Mouse (Mus musculus): Measurements from ENCODE around the gene Mybbp1a. TPM values are rescaled to one million over a fixed set of nuclear protein-coding genes. Genes with fewer than 3 reads are reported as not detected.

Gene Mybbp1a
- polyA plus RNA-seq, 1 experiment from 2014 or later, result 61.9 TPM

DNA sequence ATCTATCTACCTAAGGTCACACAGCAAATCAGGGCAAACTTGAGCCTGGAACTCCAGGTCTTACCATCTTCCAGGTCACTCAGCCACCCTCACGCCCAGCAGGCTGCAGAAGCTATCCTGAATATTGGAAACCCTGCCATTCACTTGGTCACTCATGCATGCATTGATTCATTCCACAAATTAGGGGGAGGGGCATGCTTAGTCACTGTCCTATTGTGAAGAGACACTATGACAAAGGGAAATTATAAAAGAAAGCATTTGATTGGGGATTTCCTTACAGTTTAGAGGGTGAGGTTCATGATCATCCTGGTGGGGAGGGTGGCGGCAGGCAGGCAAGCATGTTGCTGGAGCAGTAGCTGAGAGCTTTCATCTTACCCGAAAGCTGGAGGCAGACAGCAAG is 23.7 kb downstream of the Mybbp1a start:
- Histone ChIP-seq H3K4me3 (ENCODE audit: control insufficient read depth in 1 of 2, insufficient read depth in 1 of 2, low read depth in 1 of 2, low read length in 2 of 2) (no peak overlapping the region), H3K27ac (replicated peaks in 1 of 2; ENCODE audit: control insufficient read depth in 1 of 2, insufficient read depth in 1 of 2, low read depth in 2 of 2, low read length in 2 of 2) (no peak overlapping the region), H3K36me3 (ENCODE audit: control insufficient read depth, insufficient read depth, low read length) (no peaks in the 10 kb centered on the region), H3K4me1 (ENCODE audit: control insufficient read depth in 2 of 2, insufficient read depth in 2 of 2, low read length in 2 of 2) (peaks cover 27 to 50% of the 10 kb centered on the region in 2 experiments), H3K27me3 (ENCODE audit: control insufficient read depth, insufficient read depth, low read length) (no peaks in the 10 kb centered on the region), H3K4me2 (ENCODE audit: low read length) (no peak overlapping the region), H3K9ac (ENCODE audit: low read length) (no peak overlapping the region), H3K9me3 (ENCODE audit: control insufficient read depth, low read length) (no peaks in the 10 kb centered on the region)
- no peak for ATAC-seq (ENCODE audit: insufficient number of reproducible peaks, insufficient read depth, low FRiP score, low read depth)
- WGBS, result 81% methylated on average over 3 of the region's 3 CpGs

DNA sequence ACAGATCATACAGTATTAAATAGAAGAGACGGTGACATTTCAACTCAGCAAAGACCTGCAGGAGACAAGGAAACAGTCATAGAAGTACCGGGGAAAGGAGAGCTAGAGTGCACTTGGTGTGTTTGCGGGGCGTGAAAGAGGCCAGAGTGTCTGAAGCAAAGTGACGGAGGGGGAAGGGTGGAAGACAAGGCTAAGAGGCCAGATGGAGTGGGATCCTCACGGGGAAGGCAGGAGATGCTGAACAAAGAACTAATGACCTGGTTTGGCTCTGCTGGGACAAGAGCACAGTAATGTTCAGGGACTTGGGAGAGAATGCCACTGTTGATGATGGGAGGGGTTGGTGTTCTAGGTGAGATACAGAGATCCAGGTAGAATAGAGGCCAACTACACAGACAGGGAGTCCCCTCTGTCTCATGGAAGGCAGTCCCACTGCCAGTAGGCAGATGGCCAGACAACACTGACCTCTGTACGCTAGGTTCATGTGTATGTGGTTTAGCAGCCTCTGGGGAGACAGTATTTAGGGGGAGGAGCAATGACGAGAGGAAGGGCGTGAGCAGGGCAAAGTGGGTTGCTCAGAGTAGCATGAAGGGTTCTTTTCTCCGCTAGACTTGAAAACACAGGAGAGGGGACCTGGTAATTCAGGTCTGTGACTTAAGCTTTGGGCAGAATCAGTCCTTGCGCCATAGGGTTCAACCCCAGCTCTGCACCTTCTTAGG is 25.0 kb downstream of the Mybbp1a start:
- H3K4me1 ChIP-seq (ENCODE audit: control insufficient read depth in 2 of 2, insufficient read depth in 2 of 2, low read length in 2 of 2), result peaks cover 29 to 55% of the 10 kb centered on the region in 2 experiments
- 58% methylated on average over 11 of the region's 11 CpGs for WGBS
- H3K4me3 ChIP-seq (ENCODE audit: control insufficient read depth in 1 of 2, insufficient read depth in 1 of 2, low read depth in 1 of 2, low read length in 2 of 2), result no peak overlapping the region
- no peaks in the 10 kb centered on the region for H3K9me3 ChIP-seq (ENCODE audit: control insufficient read depth, low read length)
- H3K27me3 ChIP-seq (ENCODE audit: control insufficient read depth, insufficient read depth, low read length), result no peaks in the 10 kb centered on the region
- ATAC-seq (ENCODE audit: insufficient number of reproducible peaks, insufficient read depth, low FRiP score, low read depth), result no peak
- H3K36me3 ChIP-seq (ENCODE audit: control insufficient read depth, insufficient read depth, low read length), result no peaks in the 10 kb centered on the region
- H3K4me2 ChIP-seq (ENCODE audit: low read length), result no peak overlapping the region
- H3K27ac ChIP-seq (replicated peaks in 1 of 2; ENCODE audit: control insufficient read depth in 1 of 2, insufficient read depth in 1 of 2, low read depth in 2 of 2, low read length in 2 of 2), result peak overlapping the region; percentile 25 to 62; a peak in 2 of 4 replicates
- H3K9ac ChIP-seq (ENCODE audit: low read length), result no peak overlapping the region

DNA sequence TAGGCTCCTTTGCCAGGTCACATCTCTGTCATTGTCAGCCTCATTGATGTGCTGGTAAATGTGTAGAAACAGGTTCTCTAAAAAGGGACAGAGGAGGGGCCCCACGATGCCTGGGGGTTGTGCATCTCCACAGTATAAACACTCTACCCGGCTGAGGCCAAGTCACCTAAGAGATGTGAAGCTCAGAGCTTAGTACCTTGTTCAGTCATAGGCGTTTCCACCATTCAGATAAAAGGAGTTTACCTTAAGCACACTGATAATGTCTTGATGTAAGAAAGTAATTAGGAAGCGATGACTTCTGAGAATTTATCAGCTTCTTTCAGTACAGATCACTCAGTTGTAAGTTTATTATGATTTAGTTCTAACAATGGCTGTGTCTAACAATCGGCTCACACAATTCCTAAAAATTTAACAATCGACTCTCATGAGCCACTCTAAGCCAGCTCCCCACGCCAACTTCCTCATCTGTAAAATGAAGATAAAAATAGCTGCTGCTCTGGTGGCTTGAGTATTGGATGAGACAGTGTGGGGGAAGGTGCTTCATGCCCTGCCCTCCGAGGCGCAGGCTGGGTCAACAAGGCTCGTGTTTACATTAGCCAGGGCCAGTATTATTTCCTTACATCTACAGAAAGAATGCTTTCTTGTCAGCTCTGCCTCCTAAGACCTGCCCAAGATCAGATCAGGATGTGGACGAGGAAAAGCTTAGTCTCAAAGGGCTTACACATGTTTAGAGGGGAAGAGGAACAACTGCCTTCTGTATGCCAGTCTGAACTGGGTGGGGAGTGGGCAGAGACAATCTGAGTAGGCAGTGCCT is 25.7 kb downstream of the Mybbp1a start:
- Histone ChIP-seq H3K36me3 (ENCODE audit: control insufficient read depth, insufficient read depth, low read length) (no peaks in the 10 kb centered on the region), H3K9ac (ENCODE audit: low read length) (no peak overlapping the region; the same call in 1 of the 2 replicates), H3K27ac (replicated peaks in 1 of 2; ENCODE audit: control insufficient read depth in 1 of 2, insufficient read depth in 1 of 2, low read depth in 2 of 2, low read length in 2 of 2) (peak overlapping the region; percentile 34 to 62), H3K4me1 (ENCODE audit: control insufficient read depth in 2 of 2, insufficient read depth in 2 of 2, low read length in 2 of 2) (peaks cover 29 to 48% of the 10 kb centered on the region in 2 experiments), H3K27me3 (ENCODE audit: control insufficient read depth, insufficient read depth, low read length) (no peaks in the 10 kb centered on the region), H3K4me2 (ENCODE audit: low read length) (peak overlapping the region; percentile 32), H3K4me3 (ENCODE audit: control insufficient read depth in 1 of 2, insufficient read depth in 1 of 2, low read depth in 1 of 2, low read length in 2 of 2) (no peak overlapping the region), H3K9me3 (ENCODE audit: control insufficient read depth, low read length) (no peaks in the 10 kb centered on the region)
- ATAC-seq (ENCODE audit: insufficient number of reproducible peaks, insufficient read depth, low FRiP score, low read depth), result peak; percentile 19; the same call in 1 of the 2 replicates
- WGBS, result 10% methylated on average over 11 of the region's 11 CpGs

DNA sequence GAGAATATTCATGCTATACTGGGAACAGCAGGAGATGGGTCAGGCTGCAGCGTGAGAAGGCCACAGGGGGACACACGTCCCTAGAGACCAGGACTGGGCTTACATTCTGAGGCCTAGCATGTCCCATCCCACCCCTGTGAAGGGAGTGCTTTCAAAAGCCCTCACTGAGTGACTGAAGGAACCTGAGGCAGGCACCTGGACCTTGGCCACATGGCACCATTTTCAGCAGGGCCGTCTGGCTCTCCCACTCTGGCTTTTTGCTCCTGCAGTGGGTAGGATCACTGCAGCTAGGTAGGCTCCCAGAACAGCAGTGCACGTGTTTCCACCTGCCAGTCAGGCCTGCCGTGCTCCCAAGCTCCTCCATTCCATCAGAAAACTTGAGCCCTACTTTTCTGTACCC is 27.4 kb downstream of the Mybbp1a start:
- Histone ChIP-seq H3K27me3 (ENCODE audit: control insufficient read depth, insufficient read depth, low read length) (no peaks in the 10 kb centered on the region), H3K27ac (replicated peaks in 1 of 2; ENCODE audit: control insufficient read depth in 1 of 2, insufficient read depth in 1 of 2, low read depth in 2 of 2, low read length in 2 of 2) (peak overlapping the region; percentile 60 to 69; a peak in 3 of 4 replicates), H3K9ac (ENCODE audit: low read length) (peak overlapping the region; percentile 21; the same call in 1 of the 2 replicates), H3K36me3 (ENCODE audit: control insufficient read depth, insufficient read depth, low read length) (no peaks in the 10 kb centered on the region), H3K9me3 (ENCODE audit: control insufficient read depth, low read length) (no peaks in the 10 kb centered on the region), H3K4me2 (ENCODE audit: low read length) (no peak overlapping the region), H3K4me3 (ENCODE audit: control insufficient read depth in 1 of 2, insufficient read depth in 1 of 2, low read depth in 1 of 2, low read length in 2 of 2) (no peak overlapping the region), H3K4me1 (ENCODE audit: control insufficient read depth in 2 of 2, insufficient read depth in 2 of 2, low read length in 2 of 2) (peaks cover 29 to 47% of the 10 kb centered on the region in 2 experiments)
- no peak for ATAC-seq (ENCODE audit: insufficient number of reproducible peaks, insufficient read depth, low FRiP score, low read depth)
- WGBS, result 73% methylated on average over 5 of the region's 5 CpGs

DNA sequence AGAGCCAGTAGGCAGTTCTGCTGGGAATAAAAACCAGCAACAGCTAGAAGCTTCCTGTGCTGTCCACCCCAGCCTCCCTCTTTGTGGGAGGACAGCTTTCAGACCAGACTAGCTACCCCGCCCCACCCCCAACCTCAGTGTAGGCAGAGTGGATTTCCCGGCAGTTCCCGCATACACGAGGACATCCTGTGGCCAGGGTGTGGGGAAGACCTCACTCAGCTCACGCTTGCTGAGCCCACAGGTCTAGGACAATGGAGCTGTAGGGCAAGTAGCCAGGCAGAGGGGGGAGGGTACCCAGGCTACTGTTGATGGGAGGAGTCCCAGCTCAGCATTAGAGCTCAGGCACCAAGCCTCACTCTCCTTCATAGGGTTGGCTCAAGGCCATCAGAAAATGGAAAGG is 28.1 kb downstream of the Mybbp1a start:
- 18% methylated on average over 5 of the region's 5 CpGs for WGBS
- Histone ChIP-seq H3K27ac (replicated peaks in 1 of 2; ENCODE audit: control insufficient read depth in 1 of 2, insufficient read depth in 1 of 2, low read depth in 2 of 2, low read length in 2 of 2) (peak overlapping the region; percentile 60 to 69), H3K9ac (ENCODE audit: low read length) (no peak overlapping the region), H3K4me2 (ENCODE audit: low read length) (no peak overlapping the region), H3K27me3 (ENCODE audit: control insufficient read depth, insufficient read depth, low read length) (no peaks in the 10 kb centered on the region), H3K4me1 (ENCODE audit: control insufficient read depth in 2 of 2, insufficient read depth in 2 of 2, low read length in 2 of 2) (peaks cover 29 to 47% of the 10 kb centered on the region in 2 experiments), H3K9me3 (ENCODE audit: control insufficient read depth, low read length) (no peaks in the 10 kb centered on the region), H3K36me3 (ENCODE audit: control insufficient read depth, insufficient read depth, low read length) (no peaks in the 10 kb centered on the region), H3K4me3 (ENCODE audit: control insufficient read depth in 1 of 2, insufficient read depth in 1 of 2, low read depth in 1 of 2, low read length in 2 of 2) (no peak overlapping the region)
- peak; percentile 79 for ATAC-seq (ENCODE audit: insufficient number of reproducible peaks, insufficient read depth, low FRiP score, low read depth)

DNA sequence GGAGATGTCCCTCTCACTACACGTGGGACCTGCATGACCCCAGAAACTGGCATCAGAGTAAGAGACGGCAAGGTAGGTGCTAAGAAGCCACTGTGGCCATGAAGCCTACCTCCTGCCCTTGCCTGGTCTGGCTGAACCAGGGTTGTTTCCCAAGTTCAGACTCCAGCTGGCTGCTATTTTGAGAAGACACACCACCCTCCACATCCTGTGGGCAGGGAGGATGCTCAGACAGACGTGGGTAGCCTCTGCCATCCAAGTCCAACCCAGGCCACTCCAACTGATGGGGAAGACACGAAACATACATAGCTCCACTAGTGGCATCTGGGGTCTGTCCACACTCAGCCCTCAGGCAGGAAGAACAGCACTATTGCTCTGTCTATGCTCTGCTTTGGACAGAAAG is 28.8 kb downstream of the Mybbp1a start:
- H3K27ac ChIP-seq (replicated peaks in 1 of 2; ENCODE audit: control insufficient read depth in 1 of 2, insufficient read depth in 1 of 2, low read depth in 2 of 2, low read length in 2 of 2), result peak overlapping the region in 1 of 2 experiments; percentile 69; a peak in 2 of 4 replicates
- WGBS, result 44% methylated on average over 4 of the region's 4 CpGs

DNA sequence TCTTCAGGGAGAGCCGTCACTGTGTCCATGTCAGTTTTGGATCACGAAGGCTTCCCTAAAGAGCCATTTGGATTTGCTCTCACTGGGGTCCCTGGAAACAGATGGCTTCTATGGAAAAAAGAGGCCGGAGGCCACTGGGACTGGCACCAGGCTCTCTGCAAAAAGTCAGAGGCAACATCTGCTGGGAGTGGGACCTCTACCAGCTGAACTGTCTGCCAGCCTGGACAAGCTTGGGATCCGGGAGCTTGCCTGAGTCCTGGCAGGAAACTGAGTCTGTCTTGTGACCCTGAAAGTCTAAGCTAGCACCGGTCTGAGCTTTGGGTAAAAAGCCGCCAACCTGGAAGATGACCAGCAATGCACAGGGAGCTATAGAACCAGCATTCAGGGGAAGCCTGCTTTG is 30.2 kb downstream of the Mybbp1a start:
- Histone ChIP-seq H3K9me3 (ENCODE audit: control insufficient read depth, low read length) (no peaks in the 10 kb centered on the region), H3K4me1 (ENCODE audit: control insufficient read depth in 2 of 2, insufficient read depth in 2 of 2, low read length in 2 of 2) (peaks cover 24 to 45% of the 10 kb centered on the region in 2 experiments), H3K4me3 (ENCODE audit: control insufficient read depth in 1 of 2, insufficient read depth in 1 of 2, low read depth in 1 of 2, low read length in 2 of 2) (no peak overlapping the region), H3K9ac (ENCODE audit: low read length) (no peak overlapping the region), H3K27me3 (ENCODE audit: control insufficient read depth, insufficient read depth, low read length) (no peaks in the 10 kb centered on the region), H3K36me3 (ENCODE audit: control insufficient read depth, insufficient read depth, low read length) (no peaks in the 10 kb centered on the region), H3K27ac (replicated peaks in 1 of 2; ENCODE audit: control insufficient read depth in 1 of 2, insufficient read depth in 1 of 2, low read depth in 2 of 2, low read length in 2 of 2) (no peak overlapping the region), H3K4me2 (ENCODE audit: low read length) (no peak overlapping the region)
- 86% methylated on average over 6 of the region's 6 CpGs for WGBS
- no peak for ATAC-seq (ENCODE audit: insufficient number of reproducible peaks, insufficient read depth, low FRiP score, low read depth)

More for the DNA sequence above, 28.8 kb downstream of the Mybbp1a start:
- no peaks in the 10 kb centered on the region for H3K27me3 ChIP-seq (ENCODE audit: control insufficient read depth, insufficient read depth, low read length)
- H3K9me3 ChIP-seq (ENCODE audit: control insufficient read depth, low read length), result no peaks in the 10 kb centered on the region
- no peak overlapping the region for H3K4me2 ChIP-seq (ENCODE audit: low read length)
- H3K4me1 ChIP-seq (ENCODE audit: control insufficient read depth in 2 of 2, insufficient read depth in 2 of 2, low read length in 2 of 2), result peaks cover 29 to 47% of the 10 kb centered on the region in 2 experiments
- no peaks in the 10 kb centered on the region for H3K36me3 ChIP-seq (ENCODE audit: control insufficient read depth, insufficient read depth, low read length)
- H3K9ac ChIP-seq (ENCODE audit: low read length), result no peak overlapping the region
- H3K4me3 ChIP-seq (ENCODE audit: control insufficient read depth in 1 of 2, insufficient read depth in 1 of 2, low read depth in 1 of 2, low read length in 2 of 2), result no peak overlapping the region
- ATAC-seq (ENCODE audit: insufficient number of reproducible peaks, insufficient read depth, low FRiP score, low read depth), result no peak
